Mouse (Mus musculus): ENCODE measurements around the gene Olfr698.

- TF ChIP-seq CTCF (conservative IDR thresholded peaks at IDR 0.05; ENCODE audit: low read length) = no peak
- TF ChIP-seq NANOG (IDR thresholded peaks at IDR 0.05; ENCODE audit: borderline replicate concordance, low read length) = no peak
Observed at GRCm38 (mm10) chr7:106758800-106759199, 3.6 kb upstream of the Olfr698 start.

All from E14TG2a.4 (cell line).